Mouse (Mus musculus): ENCODE data around the gene Kif2c. TPM values are rescaled to one million over a fixed set of nuclear protein-coding genes. Genes with fewer than 3 reads are reported as not detected.

The Kif2c gene
- polyA plus RNA-seq, 1 experiment, result not detected

GRCm38 (mm10) chr4:117123546-117124217, 58.8 kb downstream of the Kif2c start:
- H3K27ac ChIP-seq (replicated peaks; ENCODE audit: low read depth, low read length), result peak overlapping the region; percentile 41
- no peak overlapping the region for H3K4me3 ChIP-seq (ENCODE audit: insufficient read depth, low read depth, low read length)
- H3K4me1 ChIP-seq (ENCODE audit: control insufficient read depth, insufficient read depth, insufficient read length, low read length), result peaks cover 32% of the 10 kb centered on the region

GRCm38 (mm10) chr4:117122209-117122608, 60.2 kb downstream of the Kif2c start:
- peak overlapping the region; percentile 82 for H3K27ac ChIP-seq (replicated peaks; ENCODE audit: low read depth, low read length)
- H3K4me1 ChIP-seq (ENCODE audit: control insufficient read depth, insufficient read depth, insufficient read length, low read length), result peaks cover 32% of the 10 kb centered on the region
- peak overlapping the region; percentile 24; the same call in 1 of the 2 replicates for H3K4me3 ChIP-seq (ENCODE audit: insufficient read depth, low read depth, low read length)

DNA sequence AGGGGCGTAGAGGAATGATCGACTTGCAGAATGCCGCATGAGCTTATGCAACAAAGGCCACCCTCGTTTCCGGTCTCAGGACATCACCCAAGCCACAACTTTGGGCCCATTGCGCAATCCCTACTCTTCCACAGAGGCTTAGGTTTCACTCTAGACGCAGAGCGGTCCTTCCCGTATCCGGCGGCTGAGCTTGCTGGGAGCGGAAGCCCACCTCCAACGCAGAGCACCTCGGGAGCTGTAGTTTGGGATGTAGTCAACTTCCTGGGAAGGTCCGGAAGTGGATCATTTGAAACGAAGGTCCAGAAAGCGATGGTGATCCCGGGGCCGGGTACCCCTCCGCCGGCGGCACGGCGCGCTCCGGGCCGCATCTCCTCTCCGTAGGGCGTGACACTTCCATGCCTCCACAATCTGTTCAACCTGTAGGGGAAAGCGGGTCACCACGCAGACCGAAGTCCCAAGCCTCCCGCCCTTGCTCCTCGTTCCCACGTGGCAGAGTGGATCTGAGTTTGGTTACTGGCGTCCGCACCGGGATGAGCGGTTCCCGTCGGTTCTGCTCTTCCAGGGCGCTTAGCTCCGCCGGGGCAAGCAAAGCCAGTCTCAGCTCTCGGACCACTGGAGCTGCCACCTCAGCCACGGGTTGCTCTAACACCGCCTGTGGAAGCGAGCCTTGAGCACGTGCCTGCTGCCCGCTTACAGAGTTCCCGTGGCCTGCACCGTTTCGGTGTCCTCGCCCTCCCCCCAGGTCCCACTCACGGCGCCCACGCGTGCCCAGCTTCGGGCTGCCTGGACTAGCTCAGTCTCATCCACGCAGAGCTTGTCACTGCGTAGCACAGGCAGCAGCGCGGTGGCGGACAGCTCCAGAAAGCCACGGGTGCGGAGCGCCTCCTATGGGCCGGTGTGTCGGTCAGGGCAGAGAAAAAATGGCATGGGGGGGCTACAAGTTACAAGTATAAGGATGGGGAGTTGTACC, 61.7 kb downstream of the Kif2c start:
- peaks cover 22% of the 10 kb centered on the region for H3K4me1 ChIP-seq (ENCODE audit: control insufficient read depth, insufficient read depth, insufficient read length, low read length)
- peak overlapping the region; percentile 70 for H3K4me3 ChIP-seq (ENCODE audit: insufficient read depth, low read depth, low read length)
- peak overlapping the region; percentile 89 for H3K27ac ChIP-seq (replicated peaks; ENCODE audit: low read depth, low read length)

DNA sequence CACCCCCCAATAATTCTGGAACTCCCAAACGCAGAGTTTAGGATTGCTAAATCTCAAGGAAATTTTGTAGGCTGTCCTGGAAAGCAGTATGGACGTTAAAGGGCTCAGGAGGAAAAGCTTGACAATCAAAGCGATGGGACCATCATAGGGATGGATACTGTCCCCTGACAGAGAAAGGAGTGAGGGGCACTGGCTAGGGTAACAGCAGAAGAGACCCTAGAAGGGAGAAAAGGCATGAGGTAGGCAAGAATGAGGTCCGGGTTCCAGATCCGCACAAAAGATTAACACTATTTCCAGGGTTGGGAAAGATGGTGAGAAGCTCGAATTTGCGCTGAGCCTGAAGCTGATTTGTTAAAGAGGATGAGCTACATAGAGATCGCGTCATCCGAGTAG, 62.4 kb downstream of the Kif2c start:
- peaks cover 15% of the 10 kb centered on the region for H3K4me1 ChIP-seq (ENCODE audit: control insufficient read depth, insufficient read depth, insufficient read length, low read length)
- H3K27ac ChIP-seq (replicated peaks; ENCODE audit: low read depth, low read length), result peak overlapping the region; percentile 89
- peak overlapping the region; percentile 61 for H3K4me3 ChIP-seq (ENCODE audit: insufficient read depth, low read depth, low read length)

DNA sequence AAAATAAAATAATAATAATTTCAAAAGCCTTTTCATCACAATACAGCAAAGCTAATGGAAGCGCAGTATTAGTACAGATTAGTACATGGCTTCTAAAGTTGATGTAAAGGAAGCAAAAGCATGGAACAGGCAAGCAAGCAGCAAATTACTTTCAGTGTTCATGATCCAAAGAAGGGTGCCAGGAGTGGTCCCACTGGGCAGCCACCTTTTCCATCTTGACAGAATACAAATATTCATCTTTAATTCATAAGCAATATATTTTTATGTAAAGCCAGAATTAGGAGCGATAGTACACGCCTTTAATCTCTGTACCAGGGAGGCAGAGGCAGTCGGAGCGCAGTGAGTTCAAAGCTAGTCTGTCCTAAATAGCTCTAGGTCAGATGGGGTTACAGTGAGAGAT, 62.8 kb downstream of the Kif2c start:
- H3K27ac ChIP-seq (replicated peaks; ENCODE audit: low read depth, low read length), result peak overlapping the region; percentile 89
- H3K4me3 ChIP-seq (ENCODE audit: insufficient read depth, low read depth, low read length), result peak overlapping the region; percentile 61
- peaks cover 11% of the 10 kb centered on the region; the same call in 1 of the 2 replicates for H3K4me1 ChIP-seq (ENCODE audit: control insufficient read depth, insufficient read depth, insufficient read length, low read length)

GRCm38 (mm10) chr4:117117931-117118330, 64.5 kb downstream of the Kif2c start:
- peaks cover 3% of the 10 kb centered on the region; the same call in 1 of the 2 replicates for H3K4me1 ChIP-seq (ENCODE audit: control insufficient read depth, insufficient read depth, insufficient read length, low read length)
- H3K27ac ChIP-seq (replicated peaks; ENCODE audit: low read depth, low read length), result no peak overlapping the region
- no peak overlapping the region for H3K4me3 ChIP-seq (ENCODE audit: insufficient read depth, low read depth, low read length)

- Histone ChIP-seq H3K27ac (replicated peaks; ENCODE audit: low read depth, low read length) (no peak overlapping the region), H3K4me3 (ENCODE audit: insufficient read depth, low read depth, low read length) (no peak overlapping the region), H3K4me1 (ENCODE audit: control insufficient read depth, insufficient read depth, insufficient read length, low read length) (peaks cover 3% of the 10 kb centered on the region; the same call in 1 of the 2 replicates)
These were observed 66.8 kb downstream of the Kif2c start for GRCm38 (mm10) chr4:117115592-117115991.

DNA sequence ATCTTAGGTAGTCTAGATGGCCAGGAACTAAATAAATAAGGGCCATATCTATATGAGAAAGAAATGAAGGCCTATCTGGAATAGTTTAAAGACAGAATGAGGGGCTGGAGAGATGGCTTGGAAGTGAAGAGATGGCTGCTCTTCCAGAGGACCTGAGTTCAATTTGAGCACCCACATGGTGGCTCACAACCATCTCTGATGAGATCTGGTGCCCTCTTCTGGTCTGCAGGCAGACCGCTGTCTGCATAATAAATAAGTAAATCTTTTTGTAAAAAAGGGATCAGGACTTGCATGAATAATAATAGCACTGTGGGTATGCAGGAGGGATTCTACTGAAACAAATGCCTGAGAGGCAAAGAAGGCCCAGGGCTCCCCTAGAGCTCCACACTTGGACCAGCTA, 69.2 kb downstream of the Kif2c start:
- H3K4me3 ChIP-seq (ENCODE audit: insufficient read depth, low read depth, low read length), result no peak overlapping the region
- no peaks in the 10 kb centered on the region for H3K4me1 ChIP-seq (ENCODE audit: control insufficient read depth, insufficient read depth, insufficient read length, low read length)
- H3K27ac ChIP-seq (replicated peaks; ENCODE audit: low read depth, low read length), result no peak overlapping the region

DNA sequence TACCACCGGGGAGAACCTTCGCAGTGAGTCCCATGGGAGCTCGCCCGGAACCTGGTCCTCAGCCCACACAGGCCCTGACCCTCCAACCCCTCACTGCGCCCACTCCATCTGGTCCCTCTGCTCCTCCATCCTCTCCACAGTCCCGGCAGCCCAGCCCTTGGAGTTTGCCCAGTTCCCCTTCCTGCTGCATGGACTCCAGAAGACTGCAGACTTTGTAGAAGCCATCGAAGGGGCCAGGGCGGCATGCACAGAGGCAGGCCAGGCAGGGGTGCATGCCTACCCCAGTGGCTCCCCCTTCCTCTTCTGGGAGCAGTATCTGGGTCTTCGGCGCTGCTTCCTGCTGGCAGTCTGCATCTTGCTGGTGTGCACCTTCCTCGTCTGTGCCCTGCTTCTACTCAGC, 71.5 kb downstream of the Kif2c start:
- Histone ChIP-seq H3K4me1 (ENCODE audit: control insufficient read depth, insufficient read depth, insufficient read length, low read length) (no peaks in the 10 kb centered on the region), H3K4me3 (ENCODE audit: insufficient read depth, low read depth, low read length) (no peak overlapping the region), H3K27ac (replicated peaks; ENCODE audit: low read depth, low read length) (no peak overlapping the region)

DNA sequence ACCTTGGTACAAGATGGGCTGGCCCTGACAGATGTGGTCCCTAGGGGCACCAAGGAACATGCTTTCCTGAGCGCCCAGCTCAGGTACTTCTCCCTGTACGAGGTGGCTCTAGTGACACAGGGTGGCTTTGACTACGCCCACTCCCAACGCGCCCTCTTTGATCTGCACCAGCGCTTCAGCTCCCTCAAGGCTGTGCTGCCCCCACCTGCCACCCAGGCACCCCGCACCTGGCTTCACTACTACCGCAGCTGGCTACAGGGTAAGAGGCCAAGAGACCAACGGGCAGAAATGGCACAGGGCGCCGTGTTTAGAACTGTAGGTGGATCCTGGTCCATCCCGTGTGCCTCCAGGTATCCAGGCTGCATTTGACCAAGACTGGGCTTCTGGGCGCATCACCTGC, 72.2 kb downstream of the Kif2c start:
- H3K27ac ChIP-seq (replicated peaks; ENCODE audit: low read depth, low read length), result no peak overlapping the region
- no peak overlapping the region for H3K4me3 ChIP-seq (ENCODE audit: insufficient read depth, low read depth, low read length)
- H3K4me1 ChIP-seq (ENCODE audit: control insufficient read depth, insufficient read depth, insufficient read length, low read length), result no peaks in the 10 kb centered on the region

Other genes with a start within 250 kb of the Kif2c start
- gene Urod, start 188.2 kb downstream of the Kif2c start, polyA plus RNA-seq (2012; ENCODE audit: insufficient read depth, insufficient read length, missing spikeins), result 97.3 and 145 TPM in 2 replicates
- gene Hectd3, start 187.3 kb downstream of the Kif2c start, polyA plus RNA-seq (2012; ENCODE audit: insufficient read depth, insufficient read length, missing spikeins), result 12.9 and 15.5 TPM in 2 replicates
- gene Eif2b3, start 163.2 kb downstream of the Kif2c start, polyA plus RNA-seq (2012; ENCODE audit: insufficient read depth, insufficient read length, missing spikeins), result 22.6 TPM in 2 replicates
- 1.2 and 1.5 TPM in 2 replicates for gene Ptch2, start 86.6 kb downstream of the Kif2c start, polyA plus RNA-seq (2012; ENCODE audit: insufficient read depth, insufficient read length, missing spikeins)
- gene Btbd19, start 56.9 kb downstream of the Kif2c start, polyA plus RNA-seq (2012; ENCODE audit: insufficient read depth, insufficient read length, missing spikeins), result 1.8 TPM in 1 of 2 replicates, not detected in the other
- gene Tctex1d4, start 55.8 kb downstream of the Kif2c start, polyA plus RNA-seq (2012; ENCODE audit: insufficient read depth, insufficient read length, missing spikeins), result not detected in 2 replicates
- 0.71 and 2.5 TPM in 2 replicates for gene Plk3, start 48.7 kb downstream of the Kif2c start, polyA plus RNA-seq (2012; ENCODE audit: insufficient read depth, insufficient read length, missing spikeins)
- gene Rps8, start 26.4 kb downstream of the Kif2c start, polyA plus RNA-seq (2012; ENCODE audit: insufficient read depth, insufficient read length, missing spikeins), result 544 and 683 TPM in 2 replicates
- gene Tmem53, start 69.3 kb upstream of the Kif2c start, polyA plus RNA-seq (2012; ENCODE audit: insufficient read depth, insufficient read length, missing spikeins), result 26.6 and 35.1 TPM in 2 replicates
- not detected in 2 replicates for gene Armh1, start 69.5 kb upstream of the Kif2c start, polyA plus RNA-seq (2012; ENCODE audit: insufficient read depth, insufficient read length, missing spikeins)